Mouse (Mus musculus): ENCODE results near the gene Slc37a3. TPM values are rescaled to one million over a fixed set of nuclear protein-coding genes. Genes with fewer than 3 reads are reported as not detected.
"Not testable (repeated sequence)": the region's sequence is repeated elsewhere in the genome, so short reads cannot be mapped to it uniquely, and the experiment has no call there.

The Slc37a3 gene
- polyA plus RNA-seq, 1 experiment from 2014 or later: 58.7 TPM

DNA sequence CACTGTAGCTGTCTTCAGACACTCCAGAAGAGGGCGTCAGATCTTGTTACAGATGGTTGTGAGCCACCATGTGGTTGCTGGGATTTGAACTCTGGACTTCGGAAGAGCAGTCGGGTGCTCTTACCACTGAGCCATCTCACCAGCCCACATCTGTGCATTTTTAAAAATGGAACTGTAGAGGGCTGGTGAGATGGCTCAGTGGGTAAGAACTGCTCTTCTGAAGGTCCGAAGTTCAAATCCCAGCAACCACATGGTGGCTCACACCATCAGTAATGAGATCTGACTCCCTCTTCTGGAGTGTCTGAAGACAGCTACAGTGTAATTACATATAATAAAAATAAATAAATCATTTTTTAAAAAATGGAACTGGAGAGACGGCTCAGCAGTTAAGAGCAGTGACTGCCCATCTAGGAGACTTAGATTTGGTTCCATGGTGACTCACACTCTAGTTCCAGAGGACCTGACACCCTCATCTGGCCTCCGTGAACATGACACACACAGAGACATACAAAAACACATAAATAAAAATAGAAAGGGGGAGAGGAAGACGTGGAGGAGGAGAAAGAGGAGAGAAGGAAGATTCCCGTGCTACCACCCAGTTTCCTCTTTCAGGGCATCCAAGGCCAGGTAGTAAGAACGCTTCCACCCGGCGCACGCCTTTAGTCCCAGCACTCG is 823 bp upstream of the Slc37a3 start:
- 80% methylated on average over 13 of the region's 13 CpGs for WGBS
- H3K9ac ChIP-seq; H3K4me3 ChIP-seq; H3K4me2 ChIP-seq (replicated peaks); H3K27ac ChIP-seq; ATAC-seq (ENCODE audit: insufficient number of reproducible peaks, insufficient read depth, low FRiP score, low TSS enrichment); H3K36me3 ChIP-seq; H3K9me3 ChIP-seq: not testable (repeated sequence)
- 0 out of 2 replicates have a peak, but pooled peaks cover 15% of the 10 kb centered on the region for H3K4me1 ChIP-seq
- peaks cover 11% of the 10 kb centered on the region for H3K27me3 ChIP-seq

DNA sequence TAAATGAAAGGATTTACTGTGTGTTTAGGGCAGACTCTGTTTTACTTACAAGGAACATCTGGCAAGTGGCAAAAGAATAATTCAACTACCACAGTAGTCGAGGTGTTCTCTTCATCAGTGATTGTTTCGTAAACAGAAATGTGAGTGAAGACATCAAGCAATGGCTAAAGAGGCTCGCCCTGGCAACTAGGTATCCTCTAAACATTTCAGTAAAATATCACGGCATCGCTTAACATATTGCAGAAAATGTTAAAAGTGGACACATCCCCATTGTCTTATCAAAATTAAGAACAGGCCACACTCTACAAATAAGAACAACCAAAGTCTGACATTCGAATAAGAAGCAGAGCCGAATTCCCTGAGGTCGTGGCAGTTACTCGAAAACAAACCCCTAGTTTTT is 700 bp downstream of the Slc37a3 start:
- Histone ChIP-seq H3K4me3 (peak overlapping the region; percentile 73), H3K9ac (peak overlapping the region; percentile 79), H3K27me3 (peaks cover 8% of the 10 kb centered on the region), H3K4me2 (replicated peaks) (peak overlapping the region; percentile 71), H3K36me3 (peaks cover 7% of the 10 kb centered on the region; the same call in 1 of the 2 replicates), H3K27ac (no peak overlapping the region), H3K4me1 (0 out of 2 replicates have a peak, but pooled peaks cover 15% of the 10 kb centered on the region), H3K9me3 (no peaks in the 10 kb centered on the region)
- WGBS: 21% methylated on average over 9 of the region's 9 CpGs
- no peak for ATAC-seq (ENCODE audit: insufficient number of reproducible peaks, insufficient read depth, low FRiP score, low TSS enrichment)

DNA sequence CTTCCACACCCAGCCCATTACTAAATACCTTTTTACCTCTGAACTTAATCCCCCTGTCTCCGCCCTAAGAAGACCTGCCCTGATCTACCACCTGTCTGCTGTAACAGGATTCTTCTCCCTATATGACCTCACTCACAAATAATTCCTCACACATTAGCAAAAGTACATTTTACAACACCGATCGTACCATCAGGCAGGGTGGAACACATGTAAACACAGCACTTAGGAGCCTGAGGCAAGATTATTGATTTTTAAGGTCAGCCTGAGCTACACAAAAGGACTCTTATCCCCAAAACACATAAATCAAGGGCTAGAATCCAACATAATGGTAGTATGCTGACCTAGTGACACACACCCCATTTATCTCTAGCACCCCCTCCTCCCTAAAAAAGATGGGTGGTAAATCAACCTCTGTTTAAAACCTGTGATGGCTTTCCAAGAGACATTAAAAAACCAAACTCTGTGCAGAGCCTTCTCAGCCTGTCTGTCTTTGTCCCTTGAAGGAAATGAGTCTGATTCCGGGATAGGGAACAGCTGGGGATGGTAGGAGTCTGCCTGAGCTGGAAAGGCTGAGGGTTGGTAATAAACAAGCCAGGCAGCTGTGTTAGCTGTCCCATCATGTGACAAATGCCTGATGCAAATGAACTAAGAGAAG is 4.0 kb downstream of the Slc37a3 start:
- no peaks in the 10 kb centered on the region for H3K27me3 ChIP-seq
- H3K4me1 ChIP-seq: 0 out of 2 replicates have a peak, but pooled peaks cover 8% of the 10 kb centered on the region
- WGBS: 65% methylated on average over 4 of the region's 4 CpGs
- H3K4me3 ChIP-seq: no peak overlapping the region
- H3K4me2 ChIP-seq (replicated peaks): no peak overlapping the region
- no peak overlapping the region for H3K27ac ChIP-seq
- no peak overlapping the region for H3K9ac ChIP-seq
- peaks cover 7% of the 10 kb centered on the region; the same call in 1 of the 2 replicates for H3K36me3 ChIP-seq
- no peaks in the 10 kb centered on the region for H3K9me3 ChIP-seq
- ATAC-seq (ENCODE audit: insufficient number of reproducible peaks, insufficient read depth, low FRiP score, low TSS enrichment): no peak

DNA sequence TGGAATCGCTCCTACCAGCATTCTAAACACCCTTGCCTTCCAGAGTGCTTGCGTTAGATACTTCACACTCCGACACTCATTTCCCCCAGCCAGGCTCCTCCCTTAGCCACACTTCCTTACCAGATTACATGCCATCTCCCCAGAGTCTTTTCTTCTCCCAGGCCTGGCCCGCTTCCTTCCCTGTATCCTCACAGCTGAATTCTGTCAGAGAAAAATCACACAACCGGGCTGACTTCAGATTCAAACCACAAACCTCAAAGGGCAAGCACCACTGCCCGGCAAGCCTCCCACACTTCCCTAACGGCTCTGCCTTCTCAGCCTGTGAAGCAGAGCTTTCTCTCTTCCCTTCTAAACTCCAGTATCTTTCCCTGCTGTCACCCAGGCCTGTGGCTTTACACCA is 4.7 kb downstream of the Slc37a3 start:
- Histone ChIP-seq H3K9ac (no peak overlapping the region), H3K4me3 (no peak overlapping the region), H3K4me1 (0 out of 2 replicates have a peak, but pooled peaks cover 8% of the 10 kb centered on the region), H3K27ac (0 out of 2 replicates have a peak overlapping the region, but pooled peaks have one; percentile 46), H3K27me3 (no peaks in the 10 kb centered on the region), H3K36me3 (peaks cover 7% of the 10 kb centered on the region; the same call in 1 of the 2 replicates), H3K4me2 (replicated peaks) (no peak overlapping the region), H3K9me3 (no peaks in the 10 kb centered on the region)
- ATAC-seq (ENCODE audit: insufficient number of reproducible peaks, insufficient read depth, low FRiP score, low TSS enrichment): no peak
- WGBS: 52% methylated on average over 7 of the region's 7 CpGs

DNA sequence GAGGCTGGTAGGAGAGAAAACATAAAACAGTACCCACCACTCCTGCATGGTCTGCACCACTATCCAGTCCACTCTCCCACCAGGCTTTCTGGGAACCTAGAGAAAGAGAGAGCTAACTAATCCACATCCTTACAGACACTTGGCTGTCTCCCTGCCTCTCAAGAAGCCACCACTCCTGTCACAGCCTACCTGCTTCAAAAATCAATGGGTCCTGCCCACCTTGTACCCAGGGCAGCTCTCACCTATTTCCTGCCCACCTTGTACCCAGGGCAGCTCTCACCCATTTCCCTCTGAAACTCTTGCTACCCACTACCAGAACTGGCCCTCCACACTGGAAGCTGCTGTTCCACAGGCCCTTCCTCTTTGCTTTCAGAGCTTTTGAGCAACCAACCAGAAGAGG is 5.4 kb downstream of the Slc37a3 start:
- H3K4me1 ChIP-seq: 0 out of 2 replicates have a peak, but pooled peaks cover 8% of the 10 kb centered on the region
- H3K27me3 ChIP-seq: no peaks in the 10 kb centered on the region
- peaks cover 11% of the 10 kb centered on the region; the same call in 1 of the 2 replicates for H3K36me3 ChIP-seq
- no peaks in the 10 kb centered on the region for H3K9me3 ChIP-seq
- H3K27ac ChIP-seq: no peak overlapping the region
- H3K4me3 ChIP-seq: no peak overlapping the region
- H3K4me2 ChIP-seq (replicated peaks): no peak overlapping the region
- ATAC-seq (ENCODE audit: insufficient number of reproducible peaks, insufficient read depth, low FRiP score, low TSS enrichment): no peak
- no peak overlapping the region for H3K9ac ChIP-seq

DNA sequence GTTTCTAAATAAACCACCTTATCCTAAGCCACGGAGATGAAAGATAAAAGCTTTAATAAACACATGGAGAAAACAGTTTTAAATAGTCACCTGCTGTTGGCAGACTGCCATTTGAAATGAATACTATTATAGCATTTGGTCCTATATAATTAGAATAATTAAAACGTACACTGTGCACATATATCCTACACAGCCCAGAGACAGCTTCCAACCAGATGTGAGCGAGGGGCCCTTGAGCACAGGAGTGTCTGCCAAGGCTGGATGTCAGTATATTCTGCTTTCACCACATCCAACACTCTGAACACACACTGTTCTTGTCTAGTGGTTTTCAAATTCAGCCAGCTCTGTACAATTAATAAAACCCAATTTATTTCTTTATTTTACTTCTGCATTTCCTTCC is 7.8 kb downstream of the Slc37a3 start:
- WGBS: 57% methylated on average over 3 of the region's 3 CpGs
- no peak for ATAC-seq (ENCODE audit: insufficient number of reproducible peaks, insufficient read depth, low FRiP score, low TSS enrichment)

DNA sequence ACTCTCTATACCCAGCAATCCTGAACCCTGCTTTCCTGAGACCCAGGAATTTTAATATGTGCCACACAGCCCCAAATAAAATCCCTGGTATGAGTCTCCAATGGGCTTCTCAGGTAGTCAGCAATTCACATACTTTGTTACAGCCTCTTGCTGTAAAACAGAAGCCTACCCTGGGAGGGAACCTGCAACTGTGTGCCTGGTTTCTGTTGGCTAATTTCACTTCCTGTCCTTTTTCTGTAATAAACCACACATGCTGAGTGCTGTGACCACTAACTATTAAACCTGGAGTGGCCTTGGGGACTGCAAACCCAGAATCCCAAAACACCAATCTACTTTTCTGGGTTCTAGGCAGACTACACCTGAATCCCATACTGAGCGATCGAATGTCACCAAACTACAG is 14.8 kb downstream of the Slc37a3 start:
- WGBS: 92% methylated on average over 2 of the region's 2 CpGs
- H3K36me3 ChIP-seq: peaks cover 51% of the 10 kb centered on the region
- no peak for ATAC-seq (ENCODE audit: insufficient number of reproducible peaks, insufficient read depth, low FRiP score, low TSS enrichment)

More for the DNA sequence above, 7.8 kb downstream of the Slc37a3 start:
- Histone ChIP-seq H3K4me3 (no peak overlapping the region), H3K9ac (no peak overlapping the region), H3K27me3 (no peaks in the 10 kb centered on the region), H3K4me2 (replicated peaks) (no peak overlapping the region), H3K9me3 (no peaks in the 10 kb centered on the region), H3K4me1 (no peaks in the 10 kb centered on the region), H3K36me3 (peaks cover 24% of the 10 kb centered on the region; the same call in 1 of the 2 replicates), H3K27ac (no peak overlapping the region)

DNA sequence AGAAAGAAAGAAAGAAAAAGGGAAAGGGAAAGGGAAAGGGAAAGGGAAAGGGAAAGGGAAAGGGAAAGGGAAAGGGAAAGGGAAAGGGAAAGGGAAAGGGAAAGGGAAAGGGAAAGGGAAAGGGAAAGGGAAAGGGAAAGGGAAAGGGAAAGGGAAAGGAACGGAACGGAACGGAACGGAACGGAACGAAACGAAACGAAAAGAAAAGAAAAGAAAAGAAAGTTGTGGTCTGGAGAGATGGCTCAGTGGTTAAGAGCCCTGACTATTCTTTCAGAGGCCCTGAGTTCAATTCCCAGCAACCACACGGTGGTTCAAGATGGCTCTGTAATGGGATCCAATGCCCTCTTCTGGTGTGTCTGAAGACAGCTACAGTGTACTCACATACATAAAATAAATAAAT is 18.3 kb downstream of the Slc37a3 start:
- H3K27me3 ChIP-seq; ATAC-seq (ENCODE audit: insufficient number of reproducible peaks, insufficient read depth, low FRiP score, low TSS enrichment); H3K4me1 ChIP-seq; H3K27ac ChIP-seq; H3K4me2 ChIP-seq (replicated peaks); H3K9me3 ChIP-seq; H3K4me3 ChIP-seq; H3K9ac ChIP-seq: not testable (repeated sequence)
- H3K36me3 ChIP-seq: peaks cover 57% of the 10 kb centered on the region
- 96% methylated on average over 9 of the region's 9 CpGs for WGBS

More for the DNA sequence above, 14.8 kb downstream of the Slc37a3 start:
- no peak overlapping the region for H3K4me3 ChIP-seq
- no peak overlapping the region for H3K9ac ChIP-seq
- H3K4me1 ChIP-seq: no peaks in the 10 kb centered on the region
- no peaks in the 10 kb centered on the region for H3K27me3 ChIP-seq
- no peak overlapping the region for H3K27ac ChIP-seq
- H3K4me2 ChIP-seq (replicated peaks): no peak overlapping the region
- no peaks in the 10 kb centered on the region for H3K9me3 ChIP-seq

DNA sequence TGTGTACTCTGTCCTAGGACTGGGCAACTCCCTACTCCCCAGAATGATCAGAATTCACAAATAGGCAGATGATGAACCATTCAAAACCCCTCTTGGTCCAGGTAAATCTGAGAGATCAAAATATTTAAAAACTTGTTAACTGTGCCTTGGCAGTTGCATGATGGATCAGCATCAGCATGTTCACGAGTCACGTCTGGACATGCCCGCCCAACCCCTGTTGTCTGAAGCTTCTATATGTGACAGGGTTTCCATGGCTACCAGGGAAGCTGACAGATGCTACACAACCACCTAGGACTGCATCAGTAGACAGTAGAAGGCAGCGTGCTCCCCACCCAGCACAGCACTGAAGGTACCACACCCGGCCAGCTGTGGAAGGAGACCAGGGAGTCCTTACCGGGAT is 28.5 kb downstream of the Slc37a3 start:
- no peak overlapping the region for H3K4me2 ChIP-seq (replicated peaks)

DNA sequence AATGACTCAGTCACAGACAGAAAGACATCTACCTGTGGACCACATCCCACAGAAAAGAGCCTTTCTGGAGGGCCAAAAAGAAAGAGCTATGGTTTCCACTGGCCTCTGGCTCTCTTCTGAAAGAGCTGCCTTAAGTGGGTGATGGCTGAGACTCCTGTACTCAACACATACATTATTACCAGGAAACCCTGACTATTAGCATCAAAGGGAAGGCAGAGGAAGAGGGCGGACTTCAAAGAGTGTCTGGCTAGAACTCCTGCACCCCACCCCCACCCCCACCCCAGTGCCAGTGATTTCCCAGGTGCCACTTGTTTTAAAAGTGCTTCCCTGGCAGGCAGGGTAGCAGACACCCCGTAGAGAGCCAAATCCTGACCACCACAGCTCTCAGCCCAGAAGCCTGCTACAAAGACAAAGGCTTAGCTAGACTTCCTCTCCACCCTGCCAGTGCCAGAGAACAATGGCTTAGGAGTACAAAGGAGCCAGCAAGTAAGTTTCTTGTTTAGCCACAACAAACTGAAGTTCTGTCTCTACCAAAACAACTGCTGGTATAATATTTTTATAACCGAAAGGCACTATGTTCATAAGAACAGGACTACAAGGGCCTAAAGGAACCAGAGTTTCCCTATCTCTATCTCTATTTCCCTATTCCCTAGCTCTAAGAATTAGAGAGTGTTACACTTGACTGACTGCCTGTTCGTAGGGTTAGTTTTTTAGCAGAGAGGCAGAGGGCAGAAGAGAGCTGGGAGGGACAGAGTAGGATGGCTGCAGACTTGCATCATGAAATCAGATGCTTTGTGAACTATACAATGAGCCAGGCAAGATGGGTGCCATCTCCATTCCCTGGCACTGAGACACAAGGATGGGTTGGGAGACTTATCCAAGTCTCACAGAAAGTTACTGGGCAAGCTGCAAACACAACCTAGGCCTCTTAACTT is 29.3 kb downstream of the Slc37a3 start:
- no peak overlapping the region for H3K4me2 ChIP-seq (replicated peaks)
- H3K4me3 ChIP-seq: no peak overlapping the region
- H3K9ac ChIP-seq: no peak overlapping the region
- H3K4me1 ChIP-seq: 0 out of 2 replicates have a peak, but pooled peaks cover 2% of the 10 kb centered on the region
- WGBS: 36% methylated on average over 4 of the region's 4 CpGs
- peaks cover 66% of the 10 kb centered on the region for H3K36me3 ChIP-seq
- peak overlapping the region; percentile 50 for H3K27ac ChIP-seq
- no peaks in the 10 kb centered on the region for H3K27me3 ChIP-seq
- ATAC-seq (ENCODE audit: insufficient number of reproducible peaks, insufficient read depth, low FRiP score, low TSS enrichment): no peak
- no peaks in the 10 kb centered on the region for H3K9me3 ChIP-seq

More for the DNA sequence above, 28.5 kb downstream of the Slc37a3 start:
- Histone ChIP-seq H3K4me1 (0 out of 2 replicates have a peak, but pooled peaks cover 2% of the 10 kb centered on the region), H3K9me3 (no peaks in the 10 kb centered on the region), H3K4me3 (no peak overlapping the region), H3K27ac (no peak overlapping the region), H3K9ac (no peak overlapping the region), H3K27me3 (no peaks in the 10 kb centered on the region), H3K36me3 (peaks cover 66% of the 10 kb centered on the region)
- ATAC-seq (ENCODE audit: insufficient number of reproducible peaks, insufficient read depth, low FRiP score, low TSS enrichment): no peak
- WGBS: 86% methylated on average over 6 of the region's 6 CpGs

DNA sequence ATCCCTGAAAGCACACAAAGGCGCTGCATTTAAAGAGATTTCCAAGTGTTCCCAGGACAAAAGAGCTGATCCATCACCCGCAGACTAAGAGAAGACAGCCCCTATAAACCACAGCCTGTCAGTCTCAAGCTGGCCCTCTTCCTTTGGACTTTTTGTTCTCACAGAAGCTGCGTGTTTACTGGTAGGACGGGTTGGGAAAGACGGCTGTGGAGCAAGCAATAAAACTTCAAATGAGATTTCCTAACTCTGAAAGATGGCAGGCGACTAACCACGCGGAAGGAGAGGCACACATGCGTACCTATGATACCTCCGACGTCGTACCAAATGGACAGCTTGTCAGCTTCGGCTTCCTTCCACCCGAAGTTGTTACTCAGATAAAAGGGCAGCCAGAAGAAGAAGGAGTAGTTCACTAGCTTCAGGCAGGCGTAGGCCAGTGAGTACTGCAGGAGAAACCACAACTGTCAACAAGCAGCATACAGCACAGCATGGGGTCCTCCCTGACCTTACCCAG is 30.4 kb downstream of the Slc37a3 start:
- peaks cover 67% of the 10 kb centered on the region for H3K36me3 ChIP-seq
- no peak overlapping the region for H3K9ac ChIP-seq
- H3K4me1 ChIP-seq: 0 out of 2 replicates have a peak, but pooled peaks cover 2% of the 10 kb centered on the region
- no peak overlapping the region for H3K4me3 ChIP-seq
- H3K9me3 ChIP-seq: no peaks in the 10 kb centered on the region
- no peak overlapping the region; the same call in 1 of the 2 replicates for H3K27ac ChIP-seq
- WGBS: 52% methylated on average over 15 of the region's 15 CpGs
- no peak for ATAC-seq (ENCODE audit: insufficient number of reproducible peaks, insufficient read depth, low FRiP score, low TSS enrichment)
- no peak overlapping the region for H3K4me2 ChIP-seq (replicated peaks)
- H3K27me3 ChIP-seq: no peaks in the 10 kb centered on the region

Data from embryonic facial prominence, embryonic 12.5 days (tissue).